Mouse (Mus musculus): ENCODE results near the gene Sost. TPM values are rescaled to one million over a fixed set of nuclear protein-coding genes. Genes with fewer than 3 reads are reported as not detected.
"Not testable (repeated sequence)": the region's sequence is repeated elsewhere in the genome, so short reads cannot be mapped to it uniquely, and the experiment has no call there.

Gene Sost
- total RNA-seq, 2 experiments from 2014 or later = not detected

GRCm38 (mm10) chr11:101995938-101996337 lies 29.1 kb upstream of the Sost start:
- Histone ChIP-seq H3K4me3 (no peak overlapping the region), H3K27ac (no peak overlapping the region)
- intact Hi-C loops (cut with DNase I) = no loop called here
- no peak for DNase-seq
- TF ChIP-seq CTCF (IDR thresholded peaks at IDR 0.05) = no peak

- DNase-seq = no peak
- no peak for TF ChIP-seq CTCF (IDR thresholded peaks at IDR 0.05)
- intact Hi-C loops (cut with DNase I) = no loop called here
- H3K4me3 ChIP-seq = no peak overlapping the region
- H3K27ac ChIP-seq = peak overlapping the region; percentile 16; the same call in 1 of the 2 replicates
Observed at GRCm38 (mm10) chr11:101994100-101994499, 27.3 kb upstream of the Sost start.

DNA sequence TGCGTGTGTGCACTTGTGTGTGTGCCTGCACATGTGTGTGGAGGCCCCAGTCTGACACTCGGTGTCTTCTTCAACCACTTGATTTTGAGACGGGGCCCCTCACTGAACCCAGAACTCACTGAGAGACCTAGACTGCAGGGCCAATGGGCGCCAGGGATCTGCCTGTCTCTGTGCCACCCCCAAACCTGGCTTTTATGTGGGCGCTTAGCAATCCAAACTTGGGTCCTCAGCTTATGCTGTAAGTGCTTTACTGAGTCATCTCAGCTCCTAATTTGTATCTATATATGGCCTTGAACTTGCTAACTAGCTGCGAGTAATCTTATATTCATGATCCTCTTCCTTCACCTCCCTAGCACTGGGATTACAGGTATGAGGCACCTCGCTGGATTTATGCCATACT lies 25.6 kb upstream of the Sost start:
- no peak overlapping the region for H3K27ac ChIP-seq
- intact Hi-C loops (cut with DNase I) = no loop called here
- no peak overlapping the region for H3K4me3 ChIP-seq
- no peak for TF ChIP-seq CTCF (IDR thresholded peaks at IDR 0.05)
- no peak for DNase-seq

GRCm38 (mm10) chr11:101991813-101992212 lies 25.0 kb upstream of the Sost start:
- Histone ChIP-seq H3K4me3 (no peak overlapping the region), H3K27ac (no peak overlapping the region)
- TF ChIP-seq CTCF (IDR thresholded peaks at IDR 0.05) = no peak
- no peak for DNase-seq
- intact Hi-C loops (cut with DNase I) = no loop called here

DNA sequence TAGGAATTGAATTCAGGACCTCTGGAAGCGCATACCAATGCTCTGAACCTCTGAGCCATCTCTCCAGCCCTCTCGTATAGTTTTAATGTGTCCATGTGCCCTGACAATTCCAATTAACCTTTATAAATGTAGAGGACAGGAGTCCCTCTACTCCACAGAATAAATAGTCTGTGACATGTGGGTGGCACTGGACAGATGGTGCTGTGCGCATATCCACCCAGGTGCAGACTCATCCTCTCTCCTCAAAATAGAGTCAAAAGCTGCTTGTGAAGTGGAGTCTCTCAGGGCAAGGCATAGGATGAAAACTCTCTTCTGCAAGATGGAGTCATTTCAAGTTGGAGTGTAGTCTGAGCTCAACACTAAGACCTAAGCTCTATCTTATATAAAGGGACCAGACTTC lies 23.4 kb upstream of the Sost start:
- DNase-seq = no peak
- no peak for TF ChIP-seq CTCF (IDR thresholded peaks at IDR 0.05)
- Histone ChIP-seq H3K27ac (no peak overlapping the region), H3K4me3 (no peak overlapping the region)
- intact Hi-C loops (cut with DNase I) = no loop called here

- TF ChIP-seq CTCF (IDR thresholded peaks at IDR 0.05) = no peak
- intact Hi-C loops (cut with DNase I) = loop anchor here (1.0 to 5.0 kb wide), 2 partner anchors 53 to 150 kb away; no protein-coding TSS in a partner anchor
- Histone ChIP-seq H3K4me3 (peak within 1 kb of the TSS; percentile 32), H3K27ac (0 out of 2 replicates have a peak within 1 kb of the TSS, but pooled peaks have one; percentile 4)
- no peak for DNase-seq
Observed at GRCm38 (mm10) chr11:101986913-101987312, 20.1 kb upstream of the Sost start, which contains the start of gene Dusp3. Dusp3 (minus strand) TSS chr11:101987013.

DNA sequence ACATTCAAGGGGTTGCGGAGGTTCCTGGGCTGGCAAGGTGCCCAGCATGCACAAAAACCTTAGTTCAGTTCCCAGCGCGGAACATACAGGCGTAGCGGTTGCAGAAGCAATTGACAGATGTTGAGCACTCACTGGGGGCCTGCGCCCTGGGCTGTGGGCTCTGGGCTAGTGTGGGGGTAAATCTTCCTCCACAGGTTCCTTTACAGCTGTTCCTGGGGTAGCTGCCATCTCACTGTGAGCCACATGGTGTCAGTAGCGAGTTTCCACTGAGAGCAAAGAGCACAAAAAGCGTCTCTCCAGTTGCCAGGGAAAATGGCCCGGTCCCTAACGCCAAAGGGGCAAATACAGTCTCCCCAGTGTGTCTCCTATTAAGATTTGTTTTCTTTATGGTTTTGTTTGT lies 19.2 kb upstream of the Sost start:
- DNase-seq = peak; percentile 91
- intact Hi-C loops (cut with DNase I) = loop anchor here (1.0 to 5.0 kb wide), 2 partner anchors 54 to 151 kb away; no protein-coding TSS in a partner anchor
- TF ChIP-seq CTCF (IDR thresholded peaks at IDR 0.05) = no peak; the same call in none of the 2 replicates
- peak overlapping the region; percentile 32 for H3K4me3 ChIP-seq
- H3K27ac ChIP-seq = 0 out of 2 replicates have a peak overlapping the region, but pooled peaks have one; percentile 4

- DNase-seq, H3K4me3 ChIP-seq: not testable (repeated sequence)
- intact Hi-C loops (cut with DNase I) = loop anchor here (5.0 kb wide), 1 partner anchor 152 kb away; no protein-coding TSS in a partner anchor
- peak overlapping the region; percentile 99 for H3K27ac ChIP-seq
Observed at GRCm38 (mm10) chr11:101985450-101985849, 18.6 kb upstream of the Sost start.

GRCm38 (mm10) chr11:101984054-101985025 lies 17.5 kb upstream of the Sost start, which contains the start of gene Cfap97d1:
Cfap97d1 (plus strand) TSS chr11:101984279.
- Histone ChIP-seq H3K4me3 (peak within 1 kb of the TSS; percentile 90), H3K27ac (peak within 1 kb of the TSS; percentile 99)
- no peak for TF ChIP-seq CTCF (IDR thresholded peaks at IDR 0.05)
- DNase-seq = peak; percentile 98
- intact Hi-C loops (cut with DNase I) = loop anchor here (5.0 kb wide), 1 partner anchor 153 kb away; no protein-coding TSS in a partner anchor

- peak overlapping the region; percentile 99 for H3K27ac ChIP-seq
- DNase-seq = no peak
- H3K4me3 ChIP-seq = peak overlapping the region; percentile 90
- intact Hi-C loops (cut with DNase I) = no loop called here
- no peak for TF ChIP-seq CTCF (IDR thresholded peaks at IDR 0.05)
Observed at GRCm38 (mm10) chr11:101983431-101983921, 16.7 kb upstream of the Sost start.

DNA sequence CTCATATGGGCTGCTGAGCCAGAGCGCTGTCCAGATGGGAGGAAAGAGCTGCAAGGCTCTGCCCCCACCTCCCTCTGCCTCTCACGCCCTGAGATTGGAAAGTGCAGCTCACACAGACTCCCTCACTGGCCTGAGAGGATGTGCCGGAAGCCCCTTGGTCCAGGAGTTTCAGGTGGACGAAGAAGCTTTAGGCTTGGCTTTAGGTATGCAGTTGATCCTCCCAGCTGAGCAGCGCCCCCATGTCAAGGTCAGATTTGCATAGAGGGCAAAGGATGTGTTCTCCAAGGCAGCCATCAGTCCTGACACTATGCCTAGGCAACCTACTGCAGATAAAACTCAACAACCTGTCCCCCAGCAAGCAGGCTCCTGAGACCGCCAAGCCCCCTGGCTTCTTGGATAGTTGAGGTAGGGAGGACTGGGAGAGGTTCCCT lies 16.2 kb upstream of the Sost start:
- peak overlapping the region; percentile 90 for H3K4me3 ChIP-seq
- peak; percentile 41 for DNase-seq

DNA sequence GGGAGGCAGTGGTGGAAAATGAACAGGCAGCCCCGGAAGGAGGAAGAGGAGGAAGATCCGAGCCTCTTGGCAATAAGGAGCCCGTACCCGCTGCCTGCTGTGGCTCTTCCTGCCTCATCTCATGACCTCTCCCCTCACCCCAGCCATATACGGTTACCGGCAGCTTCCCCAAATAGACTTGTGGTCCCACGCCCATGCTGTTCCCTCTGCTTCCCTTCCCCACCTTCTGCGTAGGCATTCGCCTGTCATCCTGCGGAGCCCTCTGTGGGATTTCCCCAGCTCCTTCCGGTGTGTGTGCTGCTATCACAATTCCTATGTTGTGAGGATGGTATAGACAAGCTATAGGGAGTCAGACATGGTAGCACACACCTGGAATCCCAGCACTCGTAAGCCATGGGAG lies 15.0 kb upstream of the Sost start:
- Histone ChIP-seq H3K4me3 (peak overlapping the region; percentile 90), H3K27ac (peak overlapping the region; percentile 99)
- intact Hi-C loops (cut with DNase I) = no loop called here
- no peak for TF ChIP-seq CTCF (IDR thresholded peaks at IDR 0.05)
- DNase-seq = peak; percentile 79

More for the DNA sequence above, 16.2 kb upstream of the Sost start:
- no peak for TF ChIP-seq CTCF (IDR thresholded peaks at IDR 0.05)
- H3K27ac ChIP-seq = peak overlapping the region; percentile 99
- intact Hi-C loops (cut with DNase I) = no loop called here
